Mouse (Mus musculus) CD4-positive helper T cell, adult 2 months (primary cell): Measurements from ENCODE around the gene Vamp5.

Experiments used
- DNase-seq: peaks from one replicate; pipeline ENCODE4 v3.0.0-alpha.2; 2012; ENCODE audit warnings: low read depth, missing footprints, low spot score

Gene Vamp5

GRCm38 (mm10) chr6:72346261-72346660, 34.0 kb downstream of the Vamp5 start:
- DNase-seq, result peak; percentile 18

GRCm38 (mm10) chr6:72345633-72346032, 34.6 kb downstream of the Vamp5 start:
- peak; percentile 17 for DNase-seq

- DNase-seq, result peak; percentile 94
Observed at GRCm38 (mm10) chr6:72345074-72345567, 35.1 kb downstream of the Vamp5 start, which contains the start of gene Usp39. Gene Usp39, minus strand, starts transcription at chr6:72345184.

GRCm38 (mm10) chr6:72344396-72345073, 35.7 kb downstream of the Vamp5 start:
- DNase-seq, result no peak

GRCm38 (mm10) chr6:72340481-72340880, 39.8 kb downstream of the Vamp5 start:
- DNase-seq, result no peak

- DNase-seq, result no peak
Observed at GRCm38 (mm10) chr6:72333111-72333510, 47.2 kb downstream of the Vamp5 start.

- no peak for DNase-seq
Observed at GRCm38 (mm10) chr6:72330133-72330532, 50.1 kb downstream of the Vamp5 start.

- DNase-seq, result no peak
Observed at GRCm38 (mm10) chr6:72329019-72329418, 51.2 kb downstream of the Vamp5 start.

GRCm38 (mm10) chr6:72326274-72326673, 54.0 kb downstream of the Vamp5 start:
- peak; percentile 32 for DNase-seq

- DNase-seq, result no peak
Observed at GRCm38 (mm10) chr6:72323786-72324508, 56.3 kb downstream of the Vamp5 start.

GRCm38 (mm10) chr6:72322936-72323335, 57.3 kb downstream of the Vamp5 start:
- DNase-seq, result no peak

GRCm38 (mm10) chr6:72319019-72319418, 61.2 kb downstream of the Vamp5 start:
- DNase-seq, result peak; percentile 18
